Mouse (Mus musculus) cerebellum, adult 2 months (tissue): ENCODE data around the gene Gm17651. TPM values are rescaled to one million over a fixed set of nuclear protein-coding genes. Genes with fewer than 3 reads are reported as not detected.

Source experiments
- DNase-seq, 2 experiments: peaks; one replicate each; pipeline ENCODE4 v3.0.0; 2021
- H3K27ac ChIP-seq: fragments of 200-500 bp; 2 replicates; pipeline ENCODE4 v1.5.1; 2012; ENCODE audit warnings: low read length, control low read depth, inconsistent platforms; ENCODE audit not compliant: insufficient read depth
- H3K27me3 ChIP-seq: fragments of 200-500 bp; 2 replicates; pipeline ENCODE4 v1.6.1; 2012; ENCODE audit warnings: inconsistent platforms, mild to moderate bottlenecking, low read length, moderate library complexity; ENCODE audit not compliant: control insufficient read depth, insufficient read depth
- H3K4me1 ChIP-seq: fragments of 200-500 bp; 2 replicates; pipeline ENCODE4 v1.6.1; 2011; ENCODE audit warnings: low read length; ENCODE audit not compliant: control insufficient read depth, insufficient read depth
- H3K4me3 ChIP-seq: fragments of 200-500 bp; replicated peaks from 2 replicates; pipeline ENCODE3; 2011; ENCODE audit warnings: mild to moderate bottlenecking, low read depth, low read length, control low read depth; ENCODE audit not compliant: insufficient read depth
- CTCF ChIP-seq: fragments of 200-500 bp; IDR thresholded peaks from 2 replicates; pipeline ENCODE4 v1.5.1; 2011; ENCODE audit warnings: low read depth, mild to moderate bottlenecking, control low read depth, low read length, moderate library complexity, borderline replicate concordance; ENCODE audit not compliant: insufficient read depth
- POLR2A ChIP-seq: fragments of 200-500 bp; IDR thresholded peaks from 2 replicates; pipeline ENCODE4 v1.6.1; 2011; ENCODE audit warnings: low read length, control low read depth, borderline replicate concordance; ENCODE audit not compliant: insufficient read depth
- WGBS: fragments of 180-500 bp; shearing (Covaris S2); methylation state at CpG from one replicate; pipeline ENCODE4 v1.1.7; 2018; 5-methylcytosine and 5-hydroxymethylcytosine counted together
- polyA plus RNA-seq: library from polyadenylated mRNA; depleted of rRNA; stranded (reverse); fragments of >200 nt; gene quantifications from 2 replicates; pipeline ENCODE4 v1.2.3, GENCODE M21; 2012; rRNA removed

The Gm17651 gene
- not detected in 2 replicates for polyA plus RNA-seq

DNA sequence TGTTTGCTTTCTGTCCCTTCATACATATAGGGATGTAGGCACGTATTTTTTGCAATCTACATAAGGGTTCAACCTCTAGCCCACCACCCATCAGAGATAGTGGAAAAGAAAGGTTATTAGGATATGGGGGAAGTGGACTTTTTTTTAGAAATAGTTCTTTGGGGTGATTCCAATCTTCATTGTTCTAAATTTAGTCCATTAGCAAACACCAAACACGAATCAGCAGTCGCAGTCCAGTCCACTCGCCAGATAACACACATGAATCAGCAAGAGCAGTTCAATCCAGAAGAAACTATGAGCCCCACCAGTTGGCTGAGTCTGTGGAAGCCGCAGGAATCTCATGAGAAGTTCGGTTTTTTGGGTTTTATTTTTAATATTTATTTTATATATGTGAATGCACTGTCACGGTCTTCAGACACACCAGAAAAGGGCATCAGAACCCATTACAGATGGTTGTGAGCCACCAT, at the start of gene Gm17651:
TSS of gene Gm17651 (minus strand) at position 51 of the 467 bp plus-strand sequence.
- H3K27ac ChIP-seq = no peak within 1 kb of the TSS
- 88% methylated on average over 7 of the region's 7 CpGs for WGBS
- no peaks in the 10 kb centered on the region for H3K4me1 ChIP-seq
- H3K27me3 ChIP-seq = no peaks in the 10 kb centered on the region
- TF ChIP-seq POLR2A (no peak), CTCF (no peak)
- H3K4me3 ChIP-seq = no peak within 1 kb of the TSS
- DNase-seq = no peak

DNA sequence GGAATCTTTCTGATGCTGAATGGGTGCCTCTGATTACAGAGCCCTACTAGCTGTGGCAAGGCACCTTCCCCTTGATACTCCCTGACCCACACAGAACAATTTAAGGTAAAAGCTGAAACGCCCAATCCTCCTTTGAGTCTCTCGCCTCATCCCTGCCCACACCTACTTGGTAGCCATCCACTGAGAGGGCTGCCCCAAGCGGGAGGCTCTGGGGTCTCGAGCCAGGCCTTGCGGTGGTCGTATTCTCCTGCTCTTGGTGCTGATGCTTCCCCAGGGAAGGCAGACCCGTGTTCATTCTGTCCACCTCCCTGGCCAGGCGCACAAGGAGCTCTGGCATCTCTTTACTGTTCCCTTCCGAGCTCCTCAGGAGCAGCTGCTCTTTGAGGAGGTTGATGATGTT, 44.6 kb upstream of the Gm17651 start:
- Histone ChIP-seq H3K4me3 (no peak overlapping the region), H3K27ac (no peak overlapping the region), H3K4me1 (no peaks in the 10 kb centered on the region), H3K27me3 (no peaks in the 10 kb centered on the region)
- no peak for TF ChIP-seq CTCF
- no peak for TF ChIP-seq POLR2A
- DNase-seq = no peak
- 86% methylated on average over 9 of the region's 9 CpGs for WGBS

DNA sequence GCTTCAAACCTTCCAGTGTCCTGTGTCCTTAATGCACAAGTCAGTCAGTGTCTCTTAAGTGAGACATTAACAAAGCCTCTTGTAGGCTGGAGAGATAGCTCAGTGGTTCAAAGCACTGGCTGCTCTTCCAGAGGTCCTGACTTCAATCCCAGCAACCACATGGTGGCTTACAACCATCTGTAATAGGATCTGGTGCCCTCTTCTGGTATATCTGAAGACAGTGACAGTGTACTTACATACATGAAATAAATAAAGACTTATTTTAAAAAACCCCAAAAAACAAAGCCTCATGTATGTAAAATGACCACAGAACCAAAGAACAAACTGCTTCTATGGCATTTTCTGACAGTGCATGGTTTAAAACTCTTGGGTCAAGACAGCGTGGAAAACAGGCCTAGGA, 41.4 kb upstream of the Gm17651 start:
- Histone ChIP-seq H3K27me3 (no peaks in the 10 kb centered on the region), H3K4me1 (no peaks in the 10 kb centered on the region), H3K4me3 (no peak overlapping the region), H3K27ac (no peak overlapping the region)
- 87% methylated on average over 1 of the region's 1 CpGs for WGBS
- TF ChIP-seq CTCF (no peak), POLR2A (no peak)
- DNase-seq = no peak

DNA sequence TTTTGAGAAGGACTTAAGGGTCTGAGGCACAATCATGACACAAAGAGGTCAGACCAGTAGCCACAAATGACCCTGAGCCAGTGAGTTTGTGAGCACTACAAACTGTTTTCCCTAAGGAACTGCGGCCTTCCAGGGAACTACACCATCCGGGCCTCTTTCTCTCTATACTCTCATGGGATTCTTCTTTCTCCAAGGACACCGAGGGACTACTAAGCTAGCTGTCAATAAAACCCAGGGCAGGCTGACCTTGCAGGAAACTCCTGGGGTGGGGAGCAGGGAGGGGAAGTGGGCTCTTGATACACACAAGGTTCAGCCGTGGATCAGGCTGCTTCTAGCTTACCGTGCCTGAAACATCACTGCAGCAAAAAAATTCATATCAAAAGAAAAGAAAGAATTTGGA, 36.4 kb upstream of the Gm17651 start:
- no peak overlapping the region for H3K4me3 ChIP-seq
- 53% methylated on average over 5 of the region's 5 CpGs for WGBS
- no peak for TF ChIP-seq CTCF
- H3K27ac ChIP-seq = no peak overlapping the region
- no peak for DNase-seq
- no peaks in the 10 kb centered on the region for H3K4me1 ChIP-seq
- H3K27me3 ChIP-seq = no peaks in the 10 kb centered on the region

DNA sequence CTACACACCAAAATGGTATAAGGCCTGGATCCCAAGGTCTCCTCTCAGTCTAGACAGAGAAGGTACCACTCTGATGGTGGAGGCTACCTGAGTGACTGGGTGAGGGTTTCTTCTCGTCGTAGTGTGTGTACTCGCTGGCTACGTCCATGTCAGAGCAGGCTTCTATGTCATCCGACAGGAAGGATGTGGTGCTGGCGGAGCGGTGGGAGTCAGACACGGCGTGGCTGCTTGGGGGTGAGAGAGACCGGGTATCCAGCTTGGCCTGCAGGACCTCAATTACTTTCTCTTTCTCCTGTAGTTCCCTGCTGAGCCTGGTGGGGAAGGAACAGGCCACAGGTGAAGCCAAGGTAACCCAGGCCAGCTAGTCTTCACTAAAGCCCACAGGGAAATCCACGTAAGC, 35.6 kb upstream of the Gm17651 start:
- whole genome bisulfite sequencing = 87% methylated on average over 11 of the region's 11 CpGs
- no peak for DNase-seq
- Histone ChIP-seq H3K27me3 (no peaks in the 10 kb centered on the region), H3K4me3 (no peak overlapping the region), H3K4me1 (no peaks in the 10 kb centered on the region), H3K27ac (no peak overlapping the region)
- TF ChIP-seq POLR2A (no peak), CTCF (no peak)

DNA sequence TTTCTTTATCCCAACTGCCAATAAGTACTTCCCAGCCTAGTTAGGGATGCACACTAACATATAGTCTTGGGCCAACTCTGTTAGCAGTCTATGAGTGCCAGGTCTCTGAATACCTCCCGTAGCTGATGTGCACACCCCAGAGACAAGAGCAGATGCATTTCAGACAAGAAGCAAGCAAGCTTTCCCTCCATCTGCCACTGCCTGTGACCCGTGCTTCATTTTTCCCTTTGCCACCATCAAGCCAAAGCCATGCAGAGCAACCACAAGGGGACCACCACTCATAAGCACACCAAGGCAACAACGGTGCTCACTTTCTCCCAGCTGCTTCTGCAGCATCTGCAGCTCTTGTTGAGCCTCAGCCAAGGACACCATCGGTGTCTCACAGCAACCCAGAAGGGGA, 32.1 kb upstream of the Gm17651 start:
- no peak overlapping the region for H3K27ac ChIP-seq
- no peak for DNase-seq
- no peaks in the 10 kb centered on the region for H3K4me1 ChIP-seq
- no peak overlapping the region for H3K4me3 ChIP-seq
- 40% methylated on average over 4 of the region's 4 CpGs for WGBS
- TF ChIP-seq POLR2A (no peak), CTCF (no peak)
- H3K27me3 ChIP-seq = no peaks in the 10 kb centered on the region

DNA sequence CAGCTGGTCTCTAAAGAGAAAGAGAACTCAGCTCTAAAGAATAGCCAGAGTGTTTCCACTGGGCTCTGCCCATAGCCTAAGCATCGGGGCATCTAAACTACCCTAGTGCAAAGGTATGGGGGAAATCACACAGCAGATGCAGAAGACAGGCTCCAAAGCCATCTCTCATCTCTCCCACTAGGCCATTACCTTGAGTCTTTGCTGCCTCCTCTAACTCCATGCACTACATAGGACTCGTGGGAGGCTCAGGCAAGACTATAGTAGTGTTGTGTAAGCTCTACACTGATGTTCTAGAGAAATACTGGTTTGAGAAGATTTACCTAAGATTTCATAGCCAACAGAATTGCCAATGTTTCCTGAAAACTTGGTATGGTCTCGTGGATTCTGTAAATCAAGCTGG, 31.0 kb upstream of the Gm17651 start:
- Histone ChIP-seq H3K27ac (no peak overlapping the region), H3K4me1 (no peaks in the 10 kb centered on the region), H3K4me3 (no peak overlapping the region), H3K27me3 (no peaks in the 10 kb centered on the region)
- whole genome bisulfite sequencing = 90% methylated on average over 3 of the region's 3 CpGs
- TF ChIP-seq CTCF (no peak), POLR2A (no peak)
- DNase-seq = no peak

DNA sequence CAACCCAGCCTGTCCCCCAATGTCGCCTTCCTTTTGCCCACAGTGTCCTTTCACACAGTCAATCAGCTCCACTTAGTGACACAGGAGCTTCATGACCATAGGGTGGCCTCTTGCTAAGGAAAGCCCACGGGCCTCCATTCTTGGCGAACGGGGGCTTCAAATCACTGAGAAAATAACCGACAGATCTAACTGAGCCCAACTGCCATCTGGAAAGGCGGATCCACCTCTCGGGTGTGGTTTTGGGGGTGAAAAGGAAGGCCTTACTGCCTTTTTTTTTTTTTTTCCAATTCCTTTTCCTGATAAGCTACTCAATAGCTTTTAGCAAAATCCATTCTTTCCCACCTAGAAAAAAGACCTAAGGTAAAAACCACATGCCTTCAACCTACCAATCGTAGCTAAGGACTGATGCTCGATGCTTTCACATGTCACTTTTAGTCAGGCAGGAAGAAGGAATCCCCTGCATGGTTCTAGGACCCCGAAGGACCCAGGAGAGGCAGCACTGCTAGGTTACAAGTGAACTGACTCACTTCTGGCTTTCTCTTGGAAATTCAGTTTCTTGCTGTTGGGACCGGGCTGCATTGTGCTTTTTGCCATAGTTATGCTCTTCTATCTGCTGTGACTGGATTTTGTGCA, 28.1 kb upstream of the Gm17651 start:
- 86% methylated on average over 11 of the region's 11 CpGs for WGBS
- no peak for DNase-seq
- no peak overlapping the region for H3K27ac ChIP-seq
- no peak for TF ChIP-seq POLR2A
- no peak for TF ChIP-seq CTCF
- no peak overlapping the region for H3K4me3 ChIP-seq
- H3K4me1 ChIP-seq = no peaks in the 10 kb centered on the region
- H3K27me3 ChIP-seq = no peaks in the 10 kb centered on the region
